Mouse (Mus musculus): ENCODE data around the gene Serf2.
"Not testable (repeated sequence)": the region's sequence is repeated elsewhere in the genome, so short reads cannot be mapped to it uniquely, and the experiment has no call there.

Serf2 gene

GRCm38 (mm10) chr2:121448136-121448535 is 859 bp upstream of the Serf2 start:
- peak; percentile 30 to 37 for DNase-seq

DNA sequence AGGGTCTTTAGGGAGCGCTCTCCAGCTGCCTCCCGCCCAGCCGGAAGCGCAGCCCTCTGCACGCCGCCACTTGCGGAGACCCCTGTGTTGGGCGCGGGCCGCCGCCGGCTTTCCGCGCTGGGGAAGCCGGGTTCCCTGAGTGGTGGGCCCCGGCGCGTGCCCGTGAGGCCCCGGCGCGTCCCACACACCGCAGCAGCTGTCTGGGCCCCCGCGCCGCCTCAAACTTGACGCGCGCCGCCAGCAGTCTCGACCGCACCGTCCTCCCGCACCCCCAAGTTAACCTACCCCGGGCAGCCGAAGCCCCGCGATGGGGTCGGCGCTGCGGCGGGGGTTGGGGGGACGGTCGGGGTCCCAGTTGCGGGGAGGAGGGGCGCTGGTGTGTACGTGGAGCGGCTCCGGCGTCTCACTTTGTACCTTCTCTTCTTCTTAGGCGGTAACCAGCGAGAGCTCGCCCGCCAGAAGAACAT is 583 bp downstream of the Serf2 start:
- DNase-seq, result no peak

- no peak for DNase-seq
Observed at GRCm38 (mm10) chr2:121450093-121450492, 1.1 kb downstream of the Serf2 start.

- DNase-seq, result no peak
Observed at GRCm38 (mm10) chr2:121452361-121452760, 3.4 kb downstream of the Serf2 start.

GRCm38 (mm10) chr2:121452990-121453389 is 4.0 kb downstream of the Serf2 start, which contains the start of gene Hypk:
Hypk (plus strand) TSS chr2:121453290.
- no peak for DNase-seq

GRCm38 (mm10) chr2:121453917-121454316 is 4.9 kb downstream of the Serf2 start:
- DNase-seq, result no peak

DNA sequence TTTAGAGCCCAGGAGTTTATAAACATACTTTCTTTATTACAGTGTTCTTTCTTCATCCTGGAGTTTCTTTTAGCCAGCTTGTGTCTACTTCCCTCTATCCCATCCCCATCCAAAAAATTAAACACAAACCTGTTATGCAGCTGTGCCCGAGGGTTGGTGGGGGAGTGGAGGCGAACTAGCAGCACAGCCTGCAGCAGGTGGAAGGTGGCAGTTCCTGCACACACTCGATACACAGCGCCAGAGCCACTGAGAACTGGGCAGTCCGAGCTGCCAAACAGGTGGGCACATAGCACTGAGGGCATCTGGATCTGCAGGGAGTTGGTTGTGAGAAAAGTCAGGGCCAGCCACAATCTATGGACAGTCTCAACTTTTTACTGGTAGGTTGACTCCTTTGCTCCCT is 6.5 kb downstream of the Serf2 start:
- no peak for DNase-seq

DNA sequence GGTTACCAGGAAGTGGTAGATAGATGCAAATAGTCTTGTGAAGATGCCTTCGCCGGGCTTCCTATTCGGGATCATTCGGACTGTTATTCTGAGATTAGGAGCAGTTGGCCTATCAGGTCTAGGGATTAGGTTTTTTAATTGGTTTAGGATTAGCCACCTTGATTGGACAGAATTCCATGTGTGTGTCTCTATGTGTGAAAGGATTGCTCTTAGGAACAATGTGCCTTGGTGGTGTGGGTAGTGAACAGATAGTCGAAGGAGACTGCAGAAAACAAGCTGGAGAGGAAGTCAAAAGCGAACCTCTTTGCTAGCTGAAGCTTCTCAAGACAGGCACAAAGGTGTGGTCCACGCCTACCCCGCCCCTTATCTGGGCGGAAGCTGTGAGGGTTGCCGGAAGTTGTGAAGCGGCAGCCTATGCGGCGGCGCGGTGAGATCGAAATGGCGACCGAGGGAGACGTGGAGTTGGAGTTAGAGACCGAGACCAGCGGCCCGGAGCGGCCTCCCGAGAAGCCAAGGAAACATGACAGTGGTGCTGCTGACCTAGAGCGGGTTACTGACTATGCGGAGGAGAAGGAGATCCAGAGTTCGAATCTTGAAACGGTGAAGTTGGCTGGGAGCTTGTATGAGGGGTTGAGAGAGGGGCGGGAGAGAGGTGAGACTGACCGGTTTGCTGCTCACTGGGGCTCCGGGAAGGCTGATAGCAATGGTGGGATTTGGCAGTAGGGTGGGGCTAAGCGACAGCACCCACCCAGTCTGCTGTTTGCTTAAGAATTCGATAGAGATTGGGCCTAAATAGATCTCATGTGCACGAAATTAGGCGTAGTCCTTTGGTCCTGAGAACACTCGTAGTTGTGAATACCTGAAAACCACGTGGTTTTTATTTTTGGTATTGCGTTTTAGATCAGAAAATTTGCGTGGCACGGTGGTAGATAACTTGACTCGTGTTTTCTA is 8.0 kb downstream of the Serf2 start, which contains the start of gene Serinc4:
Gene Serinc4 (minus strand): TSS at position 90 of the 951 bp plus-strand sequence.
- peak; percentile 85 to 86 for DNase-seq

DNA sequence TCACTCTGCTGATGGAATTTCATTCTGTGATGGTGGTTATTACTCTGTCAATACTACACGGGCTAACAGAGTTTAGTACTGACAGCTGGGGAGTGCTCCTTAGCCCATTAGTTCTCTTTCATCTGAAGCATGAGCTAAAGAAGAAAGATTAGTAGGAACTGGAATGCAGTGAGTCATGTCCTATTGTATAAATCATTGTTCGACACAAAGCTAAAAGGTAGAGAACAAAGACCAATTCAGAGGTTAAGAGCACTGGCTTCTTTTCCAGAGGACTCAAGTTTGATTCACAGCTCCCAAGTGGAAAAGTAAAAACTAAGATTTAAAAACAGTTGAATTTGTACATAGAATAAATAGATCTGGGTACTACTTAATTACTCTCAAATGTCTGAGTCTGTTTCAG is 11.1 kb downstream of the Serf2 start:
- DNase-seq, result no peak

- not testable (repeated sequence) for DNase-seq
Observed at GRCm38 (mm10) chr2:121468982-121469381, 20.0 kb downstream of the Serf2 start.

GRCm38 (mm10) chr2:121472783-121473182 is 23.8 kb downstream of the Serf2 start:
- DNase-seq, result not testable (repeated sequence)

GRCm38 (mm10) chr2:121473301-121474179 is 24.5 kb downstream of the Serf2 start, which contains the start of gene Mfap1b:
Mfap1b (minus strand) TSS chr2:121474067.
- peak; percentile 82 to 84 for DNase-seq

- no peak for DNase-seq
Observed at GRCm38 (mm10) chr2:121474180-121474535, 25.2 kb downstream of the Serf2 start.

DNA sequence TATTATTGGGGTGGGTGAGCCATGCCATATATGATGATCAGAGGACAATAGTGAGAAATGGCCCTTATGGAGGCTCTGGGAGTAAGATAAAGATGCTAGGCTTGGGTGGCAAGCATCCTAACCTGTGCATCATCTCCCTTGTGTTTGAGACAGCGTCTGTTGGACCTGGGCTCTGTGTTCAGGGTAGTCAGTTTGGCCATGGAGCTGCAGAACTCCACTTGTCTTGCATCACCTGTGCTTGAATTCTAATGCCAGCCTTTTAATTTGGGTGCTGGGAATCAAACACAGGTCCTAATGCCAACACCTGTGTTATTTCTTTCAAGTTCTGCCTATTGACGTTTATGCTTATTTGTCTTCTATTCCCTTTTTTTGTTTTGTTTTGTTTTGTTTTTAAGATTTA is 26.3 kb downstream of the Serf2 start:
- DNase-seq, result not testable (repeated sequence)

- no peak for DNase-seq
Observed at GRCm38 (mm10) chr2:121477491-121478266, 28.7 kb downstream of the Serf2 start.

DNA sequence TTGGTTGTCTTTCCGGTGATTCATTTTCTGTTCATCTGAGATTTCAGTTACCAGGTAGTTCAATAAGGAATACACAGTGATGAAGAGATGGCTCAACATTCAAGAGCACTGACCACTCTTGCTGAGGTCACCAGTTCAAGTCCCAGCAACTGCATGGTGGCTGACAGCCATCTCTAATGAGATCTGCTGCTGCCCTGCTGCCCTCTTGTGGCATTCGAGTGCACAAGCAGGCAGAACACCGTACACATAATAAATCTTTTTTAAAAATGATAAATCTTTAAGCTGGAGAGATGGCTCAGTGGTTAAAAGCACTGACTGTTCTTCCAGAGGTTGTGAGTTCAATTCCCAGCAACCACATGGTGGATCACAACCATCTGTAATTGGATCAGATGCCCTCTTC is 31.5 kb downstream of the Serf2 start:
- DNase-seq, result peak in 1 of 2 experiments; percentile 33

DNA sequence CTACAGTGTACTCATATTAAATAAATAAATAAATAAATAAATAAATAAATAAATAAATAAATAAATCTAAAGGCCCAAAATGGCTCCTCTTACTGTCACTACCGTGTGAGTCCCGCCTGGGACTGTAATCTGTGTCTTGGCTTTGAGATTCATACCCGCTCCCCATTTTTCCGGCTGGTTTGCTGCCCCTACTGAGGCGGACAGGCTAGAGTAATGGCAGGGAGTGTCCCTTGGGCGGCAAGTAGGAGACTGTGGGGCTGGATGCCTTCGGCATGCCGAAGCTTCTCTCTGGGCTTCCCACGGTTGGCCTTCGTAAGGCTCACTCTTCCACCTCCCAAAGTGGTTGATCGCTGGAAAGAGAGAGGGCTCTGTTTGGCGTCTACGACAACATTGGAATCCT is 31.9 kb downstream of the Serf2 start:
- not testable (repeated sequence) for DNase-seq

- no peak for DNase-seq
Observed at GRCm38 (mm10) chr2:121483576-121483975, 34.6 kb downstream of the Serf2 start.

- not testable (repeated sequence) for DNase-seq
Observed at GRCm38 (mm10) chr2:121484403-121484802, 35.4 kb downstream of the Serf2 start.

DNA sequence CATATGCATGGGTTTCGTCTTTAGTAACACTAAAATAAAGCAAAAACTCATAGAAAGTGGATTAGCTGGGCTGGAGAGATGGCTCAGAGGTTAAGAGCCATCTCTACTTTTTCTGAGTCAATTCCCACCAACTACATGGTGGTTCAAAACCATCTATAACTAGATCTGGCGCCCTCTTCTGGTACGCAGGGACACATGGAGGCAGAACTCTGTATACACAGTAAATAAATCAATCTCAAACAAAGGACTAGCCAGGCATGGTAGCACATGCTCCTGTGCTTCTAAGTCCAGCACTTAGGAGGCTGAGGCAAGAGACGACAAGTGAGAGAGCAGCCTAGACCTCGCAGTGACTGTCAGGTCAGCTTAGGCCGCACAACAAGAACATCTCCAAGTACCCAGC is 52.6 kb downstream of the Serf2 start:
- not testable (repeated sequence) for DNase-seq

DNA sequence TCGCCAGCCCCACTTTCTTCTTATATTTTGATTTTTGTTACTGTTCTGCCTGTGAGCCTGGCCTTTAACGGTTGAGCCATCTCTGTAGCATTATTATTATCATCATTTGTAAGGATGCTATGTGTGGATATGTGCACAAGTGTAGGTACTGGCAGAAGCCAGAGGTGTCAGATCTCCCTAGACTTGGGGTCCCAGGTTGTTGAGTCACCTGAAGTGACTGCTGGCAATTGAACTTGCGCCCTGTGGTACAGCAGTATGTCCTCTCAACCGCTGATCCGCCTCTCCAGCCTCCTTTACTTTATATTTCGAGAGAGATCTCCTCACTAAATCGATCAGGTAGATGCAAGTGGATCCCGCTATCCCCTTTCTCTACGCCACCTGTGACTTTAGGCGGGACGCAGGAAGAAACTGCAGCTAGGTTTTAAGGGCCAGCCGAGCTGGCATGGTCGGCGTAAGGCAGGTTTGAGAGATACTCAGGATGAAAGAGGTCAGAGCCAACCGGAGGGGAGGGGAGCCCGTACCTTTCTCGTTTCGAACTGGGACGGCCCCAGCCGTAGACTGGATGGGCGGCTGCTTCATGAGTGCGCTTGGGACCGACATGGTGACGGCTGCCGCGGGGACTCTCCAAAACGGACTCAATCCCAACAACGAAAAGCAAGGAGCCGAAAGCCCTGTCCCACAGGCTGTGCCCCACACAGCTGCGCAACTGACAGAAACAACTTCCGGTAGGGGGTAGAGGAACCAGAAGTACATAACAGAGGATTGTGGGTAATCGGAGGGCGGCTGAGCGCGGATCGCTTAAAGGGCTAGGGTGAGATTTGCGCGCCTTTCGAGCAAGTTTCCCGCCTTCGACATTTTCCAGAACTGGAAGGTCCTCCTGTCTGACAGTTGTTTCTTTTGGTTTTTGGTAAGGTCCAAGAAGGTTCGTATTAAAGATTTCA is 57.2 kb downstream of the Serf2 start, which contains the start of the genes Mfap1a and Wdr76:
Gene Mfap1a (minus strand): TSS at position 724 of the 941 bp plus-strand sequence.
Gene Wdr76 (plus strand): TSS at position 782 of the 941 bp plus-strand sequence.
- peak; percentile 80 to 82 for DNase-seq
